In the genomic region with DNA sequence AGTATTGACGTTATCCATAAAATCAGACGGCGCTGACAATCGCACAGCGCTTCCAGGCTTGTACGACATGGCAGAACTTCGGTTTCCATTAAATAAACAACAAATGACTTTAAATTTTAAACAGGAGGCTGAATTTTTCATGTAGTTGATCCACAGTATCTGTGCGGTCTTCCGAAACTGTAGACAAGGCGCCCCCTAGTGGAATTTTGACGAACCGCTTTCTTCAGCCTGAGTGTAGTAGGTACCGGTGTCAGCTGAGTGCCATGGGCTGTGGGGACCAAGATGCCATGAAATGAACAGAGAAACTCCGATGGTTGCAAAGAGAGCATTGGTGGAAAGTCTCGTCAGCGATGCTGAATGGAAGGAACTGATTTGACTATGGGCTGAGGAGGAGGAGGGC, we compare ENCODE assay signal across 10 mouse cellular contexts. TPM values are rescaled to one million over a fixed set of nuclear protein-coding genes. Genes with fewer than 3 reads are reported as not detected.
DNase-seq lines count a peak whose midpoint lies in the region; ATAC-seq and TF ChIP-seq lines count a peak whose summit lies in the region.
"Had no signal": no experiment of that assay in that cellular context is flagged by ENCODE, and none has a peak within 500 bp of the region (broad histone marks: within the 10 kb centered on the region; RNA-seq: fewer than 3 reads in every experiment).

No protein-coding gene starts in this region.

- no peak for TF ChIP-seq POLR2A in liver, adult 2 months (IDR thresholded peaks at IDR 0.05; ENCODE audit: extremely low read depth, insufficient read depth, low read length)

- H3K79me2 ChIP-seq in liver, adult 2 months (ENCODE audit: control insufficient read depth, insufficient read depth, low read length) = no peaks in the 10 kb centered on the region

- no peaks in the 10 kb centered on the region for H3K9me3 ChIP-seq in liver, embryonic 12.5 days (replicated peaks)
- H3K9me3 ChIP-seq: heart, embryonic 15.5 days; neural tube, embryonic 12.5 days had no signal

- H3K9ac ChIP-seq in liver, adult 2 months (ENCODE audit: low read depth, low read length) = no peak overlapping the region
- no peak overlapping the region for H3K9ac ChIP-seq in liver, embryonic 12.5 days
- H3K9ac ChIP-seq: heart, embryonic 15.5 days; neural tube, embryonic 12.5 days had no signal

- no peaks in the 10 kb centered on the region for H3K36me3 ChIP-seq in liver, adult 2 months (ENCODE audit: control insufficient read depth, insufficient read depth, low read length)
- no peaks in the 10 kb centered on the region for H3K36me3 ChIP-seq in liver, embryonic 12.5 days
- H3K36me3 ChIP-seq: heart, embryonic 15.5 days; neural tube, embryonic 12.5 days had no signal

- ATAC-seq in cerebellum, adult (ENCODE audit: insufficient number of reproducible peaks, low FRiP score, low TSS enrichment) = 0 out of 2 replicates have a peak, but pooled peaks have one; percentile 45
- no peak for ATAC-seq in liver, embryonic 12.5 days

- WGBS in liver, adult 2 months = 66% methylated on average over 16 of the region's 16 CpGs
- 50% methylated on average over 16 of the region's 16 CpGs for WGBS in liver, embryonic 12.5 days (ENCODE audit: insufficient replicate concordance)

- no peaks in the 10 kb centered on the region for H3K27me3 ChIP-seq in liver, adult 2 months (ENCODE audit: control insufficient read depth, insufficient read depth, low read length)
- H3K27me3 ChIP-seq in liver, embryonic 12.5 days (replicated peaks) = peaks cover 19% of the 10 kb centered on the region; the same call in 1 of the 2 replicates
- H3K27me3 ChIP-seq: heart, embryonic 15.5 days; neural tube, embryonic 12.5 days had no signal

- TF ChIP-seq CTCF in liver, adult 2 months (IDR thresholded peaks at IDR 0.05; ENCODE audit: low read depth, low read length) = peak; percentile 39; the same call in 1 of the 2 replicates

- no peak overlapping the region for H3K4me3 ChIP-seq in liver, adult 2 months (ENCODE audit: insufficient read depth, low read depth, low read length)
- no peak overlapping the region for H3K4me3 ChIP-seq in liver, embryonic 12.5 days
- H3K4me3 ChIP-seq: heart, embryonic 15.5 days; neural tube, embryonic 12.5 days had no signal

- no peak overlapping the region for H3K27ac ChIP-seq in liver, adult 2 months (replicated peaks; ENCODE audit: insufficient read depth, low read depth, low read length)
- no peak overlapping the region for H3K27ac ChIP-seq in liver, embryonic 12.5 days
- H3K27ac ChIP-seq: heart, embryonic 15.5 days; neural tube, embryonic 12.5 days had no signal

- no peak overlapping the region for H3K4me2 ChIP-seq in liver, embryonic 12.5 days
- H3K4me2 ChIP-seq: heart, embryonic 15.5 days; neural tube, embryonic 12.5 days had no signal

- DNase-seq in cerebellum, adult 11-12 months = no peak
- peak; percentile 26 for DNase-seq in liver, adult 2 months (ENCODE audit: extremely low read depth, low read depth, low spot score)
- DNase-seq in embryo, embryonic 11 days = peak; percentile 55
- DNase-seq in layer of hippocampus, adult 11-12 months (ENCODE audit: low spot score) = peak; percentile 68
- peak; percentile 23 for DNase-seq in lung, postnatal 25 days (ENCODE audit: low spot score)
- peak; percentile 33 to 72 for DNase-seq in spleen, postnatal 4 days (ENCODE audit: low spot score in 2 of 2)

- no peaks in the 10 kb centered on the region for H3K4me1 ChIP-seq in liver, adult 2 months (ENCODE audit: control insufficient read depth, insufficient read depth, low read length)
- 0 out of 2 replicates have a peak, but pooled peaks cover 5% of the 10 kb centered on the region for H3K4me1 ChIP-seq in liver, embryonic 12.5 days
- H3K4me1 ChIP-seq: heart, embryonic 15.5 days; neural tube, embryonic 12.5 days had no signal

RNA-seq across cellular contexts. Expression of a gene that starts 17.8 kb away (rescaled TPM):
- 5.2 and 7.7 TPM in 2 replicates for total RNA-seq in liver, adult 2 months (2014; rRNA removed)
- polyA plus RNA-seq in liver, adult 2 months (2012; rRNA removed) = 4.5 and 5.2 TPM in 2 replicates
- polyA plus RNA-seq in liver, embryonic 12.5 days (2016; fragmentation: Nextera tagmentation; extraction: Ambion mirVana) = 10.0 and 10.7 TPM in 2 replicates
